Mouse (Mus musculus): ENCODE measurements around the gene Cx3cr1. TPM values are rescaled to one million over a fixed set of nuclear protein-coding genes. Genes with fewer than 3 reads are reported as not detected.
"Not testable (repeated sequence)": the region's sequence is repeated elsewhere in the genome, so short reads cannot be mapped to it uniquely, and the experiment has no call there.

Gene Cx3cr1
- total RNA-seq, 1 experiment from 2014 or later: 12.9 TPM

DNA sequence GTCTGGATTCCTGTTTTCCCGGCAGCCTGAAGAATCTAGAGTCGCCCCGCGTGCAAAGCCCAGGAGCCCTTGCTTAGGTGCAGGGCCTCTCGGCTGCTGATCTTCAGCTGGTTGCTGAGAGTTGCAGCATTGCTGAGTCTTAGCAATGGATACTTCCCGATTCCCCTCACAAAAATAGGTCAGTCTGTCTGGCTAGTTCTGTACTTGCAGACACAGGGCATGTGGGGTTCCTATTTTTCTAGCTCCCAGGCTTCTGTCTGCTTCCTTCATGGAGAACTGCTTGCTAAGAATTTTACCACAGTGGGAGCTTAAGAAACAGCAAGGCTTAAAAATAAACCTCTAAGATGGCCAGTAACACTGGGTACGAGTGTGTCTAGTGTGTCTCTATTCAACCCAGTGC is 32.3 kb downstream of the Cx3cr1 start:
- no peak for ATAC-seq (ENCODE audit: extremely low read depth, insufficient number of reproducible peaks, low FRiP score, poor library complexity, severe bottlenecking)

DNA sequence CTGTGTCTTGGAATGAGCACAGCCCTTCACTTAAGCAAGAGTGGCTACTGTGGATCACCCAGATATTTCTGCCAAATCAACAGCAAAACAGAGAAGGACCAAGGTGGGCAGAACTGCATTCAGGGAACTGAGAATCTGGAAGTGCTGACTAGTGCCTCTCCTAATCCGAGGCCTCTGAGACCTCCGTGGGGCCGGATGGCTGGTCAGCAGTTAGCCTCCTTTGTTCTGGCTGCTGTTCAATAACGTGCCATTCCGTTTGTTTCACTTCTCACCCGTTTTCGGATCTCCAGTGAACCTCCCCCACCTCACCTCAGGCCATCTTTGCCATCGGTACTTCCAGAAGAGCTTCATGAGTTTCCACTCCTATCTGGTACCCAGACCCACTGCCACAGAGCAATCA is 35.3 kb downstream of the Cx3cr1 start:
- no peak for ATAC-seq (ENCODE audit: extremely low read depth, insufficient number of reproducible peaks, low FRiP score, poor library complexity, severe bottlenecking)

DNA sequence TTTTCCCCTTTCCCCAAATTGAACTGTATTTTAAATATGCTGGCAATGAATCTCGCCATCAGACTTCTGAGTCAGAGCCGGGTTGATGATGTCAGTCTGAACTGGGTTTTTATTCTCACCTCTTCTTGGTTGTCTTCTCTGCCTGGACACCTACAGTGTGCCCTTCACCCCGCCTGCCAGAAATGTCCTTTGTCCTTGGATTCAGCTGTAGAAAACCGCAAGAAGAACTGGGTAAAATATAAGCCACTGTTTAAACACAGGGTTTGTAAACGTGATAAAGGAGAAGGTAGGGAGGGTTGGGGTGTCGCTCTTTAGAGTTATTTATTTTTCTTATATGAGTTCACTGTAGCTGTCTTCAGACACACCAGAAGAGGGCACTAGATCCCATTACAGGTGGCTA is 37.0 kb downstream of the Cx3cr1 start:
- no peak for ATAC-seq (ENCODE audit: extremely low read depth, insufficient number of reproducible peaks, low FRiP score, poor library complexity, severe bottlenecking)

DNA sequence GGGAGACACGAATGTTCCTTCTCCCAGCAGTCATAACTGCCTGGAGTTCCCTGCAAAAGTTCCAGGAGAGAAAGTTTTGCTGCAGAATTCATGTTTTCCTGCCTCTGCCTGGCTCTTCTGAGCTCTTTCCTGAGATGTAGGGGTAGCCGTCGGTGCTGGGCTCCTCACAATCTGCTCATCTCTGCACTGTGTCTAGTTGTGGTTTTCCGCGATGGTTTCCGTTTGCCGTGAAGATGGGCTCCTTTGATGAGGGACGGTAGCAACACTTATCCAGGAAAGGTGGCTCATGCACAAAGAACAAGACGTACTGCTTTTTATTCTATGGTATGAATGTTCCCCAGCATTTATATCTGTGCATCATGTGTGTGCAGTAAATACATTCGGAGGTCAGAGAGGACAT is 39.3 kb downstream of the Cx3cr1 start:
- no peak for ATAC-seq (ENCODE audit: extremely low read depth, insufficient number of reproducible peaks, low FRiP score, poor library complexity, severe bottlenecking)

DNA sequence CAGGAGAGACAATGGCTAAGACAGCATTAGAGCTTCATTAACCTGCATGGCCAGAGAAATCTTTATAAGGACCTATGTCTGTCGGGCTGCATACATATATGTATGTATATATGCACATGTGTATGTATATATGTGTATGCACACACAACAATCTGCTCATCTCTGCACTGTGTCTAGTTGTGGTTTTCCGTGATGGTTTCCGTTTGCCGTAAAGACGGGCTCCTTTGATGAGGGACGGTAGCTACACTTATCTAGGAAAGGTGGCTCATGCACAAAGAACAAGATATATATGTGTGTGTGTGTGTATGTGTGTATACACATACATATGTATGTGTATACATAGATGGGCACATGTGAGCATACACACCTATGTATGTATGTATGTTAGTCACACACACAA is 39.8 kb downstream of the Cx3cr1 start:
- no peak for ATAC-seq (ENCODE audit: extremely low read depth, insufficient number of reproducible peaks, low FRiP score, poor library complexity, severe bottlenecking)

DNA sequence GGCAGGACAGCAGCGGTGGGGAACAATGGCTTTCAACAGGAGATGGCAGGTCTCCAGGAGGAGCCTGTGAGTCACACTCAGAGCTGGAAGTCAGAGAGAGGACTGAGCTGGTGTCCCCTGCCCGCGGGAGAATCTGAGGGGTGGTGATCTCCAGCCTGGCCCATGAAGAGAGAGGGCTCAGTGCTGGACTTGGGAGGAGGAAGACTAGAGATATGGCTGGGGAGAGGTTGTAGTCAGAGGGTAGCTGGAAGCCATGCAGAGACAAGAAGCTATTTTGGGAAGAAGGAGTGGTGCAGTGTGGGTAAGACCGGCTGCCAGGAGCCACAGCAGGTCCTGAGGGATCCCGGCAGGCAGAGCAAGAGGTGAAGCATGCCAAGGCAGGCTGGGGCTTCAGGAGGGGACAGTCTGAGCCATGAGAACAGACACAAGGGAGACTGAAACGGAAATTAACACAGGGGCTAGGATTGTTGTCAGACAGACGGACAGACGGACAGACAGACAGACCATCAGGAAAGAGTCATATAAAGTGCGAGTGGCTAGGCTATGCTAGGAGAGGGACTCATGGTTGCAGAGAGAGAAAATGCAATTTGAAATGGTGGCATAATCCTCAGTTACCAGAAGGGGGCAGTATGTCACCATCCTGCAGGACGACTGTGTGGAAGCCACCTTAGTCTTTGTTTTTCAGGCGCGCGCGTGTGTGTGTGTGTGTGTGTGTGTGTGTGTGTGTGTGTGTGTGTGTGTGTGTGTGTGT is 42.1 kb downstream of the Cx3cr1 start:
- ATAC-seq (ENCODE audit: extremely low read depth, insufficient number of reproducible peaks, low FRiP score, poor library complexity, severe bottlenecking): peak; percentile 81

DNA sequence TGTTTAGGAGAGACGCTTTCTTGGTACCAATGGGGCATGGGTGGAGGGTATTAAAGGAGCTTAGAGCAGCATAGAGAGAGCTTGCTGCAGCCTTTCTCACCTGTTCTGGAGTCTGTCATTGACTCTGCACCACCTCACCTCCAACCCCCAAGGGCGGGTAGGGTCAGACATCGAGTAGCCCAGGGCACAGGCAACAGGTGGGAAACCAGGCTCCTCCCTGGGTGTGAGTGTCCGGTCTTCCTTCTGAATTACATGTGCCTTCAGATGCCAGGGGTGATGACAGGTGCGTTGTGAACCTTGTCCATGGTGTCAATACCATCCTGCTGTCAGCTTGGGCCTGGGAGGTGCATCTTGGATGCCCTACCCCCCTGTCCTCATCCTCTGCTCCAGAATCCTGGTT is 45.1 kb downstream of the Cx3cr1 start:
- ATAC-seq (ENCODE audit: extremely low read depth, insufficient number of reproducible peaks, low FRiP score, poor library complexity, severe bottlenecking): no peak

DNA sequence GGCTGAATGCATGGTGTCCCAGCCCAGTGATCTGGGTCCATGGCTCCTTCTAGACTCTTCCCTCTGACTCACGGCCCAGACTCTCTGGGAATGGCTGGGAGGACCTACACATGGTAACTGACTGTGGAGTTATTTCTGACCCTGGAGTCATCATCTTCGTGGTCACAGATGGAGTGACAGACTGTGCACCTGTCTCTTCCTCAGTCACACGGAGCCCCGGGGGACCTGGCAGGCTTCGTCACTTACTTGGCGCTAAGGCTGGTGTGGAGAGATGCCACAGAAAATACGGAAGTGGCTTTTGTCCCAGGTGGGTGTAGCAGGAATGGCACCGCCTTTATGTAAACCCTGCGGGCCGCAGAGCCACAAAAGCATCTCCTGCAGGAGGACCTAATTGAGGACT is 45.5 kb downstream of the Cx3cr1 start:
- 0 out of 2 replicates have a peak, but pooled peaks have one; percentile 14 for ATAC-seq (ENCODE audit: extremely low read depth, insufficient number of reproducible peaks, low FRiP score, poor library complexity, severe bottlenecking)

DNA sequence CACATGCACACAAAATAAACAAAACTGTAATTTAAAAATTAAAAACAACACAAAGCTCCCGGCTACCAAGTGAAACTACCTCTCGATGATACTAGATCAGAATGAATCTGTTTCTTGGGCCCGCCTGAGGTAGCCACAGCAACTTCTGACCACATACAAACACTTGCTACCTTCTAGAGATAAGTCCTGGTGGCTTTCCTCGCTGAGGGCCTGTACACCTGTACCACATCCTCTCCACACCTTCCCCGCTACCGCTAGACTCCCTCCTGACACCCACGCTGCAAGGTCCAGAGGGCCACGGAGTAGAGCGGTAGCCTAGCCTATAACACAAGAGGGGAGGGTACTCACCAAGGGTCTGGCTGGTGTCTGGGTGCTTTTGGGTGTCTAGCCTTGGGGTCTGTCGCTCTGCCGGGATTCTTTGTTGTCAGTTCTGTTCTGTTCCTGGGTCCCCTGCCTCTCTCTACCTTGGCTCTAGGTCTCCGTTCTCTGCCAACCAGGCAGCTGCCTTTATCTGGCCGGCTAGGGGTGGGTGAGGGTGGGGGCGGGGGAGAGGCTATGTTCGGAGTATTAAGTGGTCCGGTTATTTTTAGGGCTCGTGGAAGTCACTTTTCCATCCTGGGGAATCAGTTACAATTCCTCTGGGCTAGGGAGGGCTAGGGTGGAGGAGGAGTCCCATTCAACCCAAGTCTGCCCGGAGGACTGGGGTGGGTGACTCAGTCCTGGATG is 46.4 kb downstream of the Cx3cr1 start, which contains the start of gene Xirp1:
TSS of gene Xirp1 (minus strand) at position 513 of the 726 bp plus-strand sequence.
- no peak for ATAC-seq (ENCODE audit: extremely low read depth, insufficient number of reproducible peaks, low FRiP score, poor library complexity, severe bottlenecking)

DNA sequence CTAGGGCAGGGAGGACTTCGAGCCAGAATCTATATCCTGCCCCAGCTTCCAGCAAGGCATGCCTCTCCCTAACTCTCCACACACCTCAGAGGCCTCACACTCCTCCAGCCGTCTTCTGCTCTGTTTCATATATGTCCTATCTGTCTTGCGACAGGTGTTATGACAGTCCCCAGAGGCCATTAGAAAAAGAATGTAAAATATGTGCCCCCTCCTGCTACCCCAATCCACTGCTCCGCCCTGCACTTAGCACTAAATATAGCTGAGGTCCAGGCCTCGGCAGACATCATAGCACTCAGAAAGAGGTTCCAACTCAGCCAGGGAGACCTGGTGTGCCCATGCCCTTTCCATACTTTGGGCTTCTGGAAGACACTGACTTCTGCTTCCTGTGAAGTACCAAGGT is 48.5 kb downstream of the Cx3cr1 start:
- no peak for ATAC-seq (ENCODE audit: extremely low read depth, insufficient number of reproducible peaks, low FRiP score, poor library complexity, severe bottlenecking)

DNA sequence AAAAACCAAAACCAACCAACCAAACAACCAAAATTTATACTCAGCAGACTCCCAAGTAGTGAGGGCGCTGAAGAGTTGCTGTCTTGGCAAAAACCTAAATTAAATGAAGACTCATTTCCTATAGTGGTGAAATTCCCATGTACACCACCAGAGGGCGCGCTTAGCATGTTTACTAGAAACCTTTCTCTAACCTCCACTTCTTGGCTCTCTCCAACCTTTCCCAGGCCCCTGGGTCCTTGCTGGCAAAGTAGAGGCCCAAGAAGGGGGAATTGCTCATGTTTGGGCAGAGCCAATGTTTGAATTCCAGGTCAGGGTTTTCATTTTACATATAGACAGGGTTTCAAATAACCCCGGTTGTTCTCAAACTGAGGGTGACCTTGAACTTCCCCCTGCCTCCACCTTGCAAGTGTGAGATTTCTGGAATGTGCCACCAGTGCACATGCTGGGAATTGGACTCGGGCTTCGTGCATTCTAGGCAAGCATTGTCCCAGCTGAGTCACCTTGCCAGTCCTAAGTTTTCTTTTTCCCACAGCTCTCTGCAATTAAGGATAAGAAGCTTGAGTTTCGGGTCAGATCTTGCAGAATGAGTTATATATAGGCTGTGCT is 49.3 kb downstream of the Cx3cr1 start:
- ATAC-seq (ENCODE audit: extremely low read depth, insufficient number of reproducible peaks, low FRiP score, poor library complexity, severe bottlenecking): peak; percentile 50

DNA sequence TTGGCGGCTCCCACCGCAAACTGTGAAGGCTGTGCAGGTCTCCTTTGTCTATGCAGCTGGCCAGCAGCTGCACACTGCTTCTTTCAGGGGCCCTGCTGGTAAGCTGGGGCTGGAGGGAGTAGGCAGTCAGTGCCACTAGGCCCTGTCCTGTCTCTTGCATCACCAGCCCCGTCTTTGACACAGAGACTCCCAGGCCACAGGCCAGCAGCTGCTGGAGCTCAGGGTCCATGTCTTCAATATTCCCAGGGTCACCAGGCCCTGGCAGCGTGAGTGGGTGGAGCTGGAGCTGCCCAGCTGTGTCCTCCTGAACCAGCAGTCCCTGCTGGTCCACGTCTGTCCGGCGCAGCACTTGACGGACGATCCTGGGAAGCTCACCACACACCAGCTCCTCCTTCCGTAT is 52.7 kb downstream of the Cx3cr1 start:
- ATAC-seq (ENCODE audit: extremely low read depth, insufficient number of reproducible peaks, low FRiP score, poor library complexity, severe bottlenecking): no peak

DNA sequence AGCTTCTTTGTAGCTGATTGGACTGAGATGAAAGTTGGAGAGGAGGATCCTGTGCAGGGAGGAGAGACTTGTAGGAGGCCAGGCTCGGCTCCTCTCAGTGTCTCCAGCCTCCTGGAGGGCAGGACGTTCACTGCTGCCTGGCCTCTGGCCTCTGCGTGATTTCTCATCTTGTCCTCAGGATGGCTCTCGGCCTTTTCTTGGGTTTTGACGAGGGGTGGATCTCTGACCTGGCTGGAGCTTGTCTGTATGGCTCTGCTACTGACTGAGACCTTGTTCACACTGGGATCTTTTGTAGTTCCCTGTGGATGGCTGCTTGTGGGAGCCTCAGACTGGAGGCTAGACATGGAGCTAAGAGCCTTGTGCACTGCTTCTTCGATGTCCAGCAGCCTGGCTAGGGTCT is 54.9 kb downstream of the Cx3cr1 start:
- no peak for ATAC-seq (ENCODE audit: extremely low read depth, insufficient number of reproducible peaks, low FRiP score, poor library complexity, severe bottlenecking)

DNA sequence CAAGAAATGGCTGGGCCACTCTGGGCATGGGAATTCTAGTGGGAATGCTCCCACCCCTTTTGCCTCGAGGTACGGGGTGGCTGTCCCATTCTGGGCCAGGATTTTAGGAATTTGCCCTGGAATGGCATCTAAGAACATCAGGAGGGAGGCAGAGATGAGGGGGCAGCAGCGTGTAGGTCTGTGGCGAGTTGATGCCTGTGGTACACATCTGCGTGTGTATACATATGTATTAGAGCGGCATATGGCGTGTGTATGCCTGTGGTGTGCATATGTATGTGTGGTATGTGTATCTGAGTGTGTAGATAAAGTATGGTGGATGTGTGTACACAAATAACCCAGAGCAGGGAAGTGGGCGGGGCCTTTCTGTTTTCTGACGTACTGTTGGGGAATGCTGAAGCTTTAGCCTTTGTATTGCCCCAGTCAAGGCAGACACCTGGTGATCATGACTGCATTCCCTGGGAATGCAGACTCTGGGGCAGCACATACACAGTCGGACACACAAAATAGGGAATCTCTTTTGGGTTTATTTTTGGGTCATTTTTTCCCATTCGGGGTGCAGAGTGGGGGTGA is 56.3 kb downstream of the Cx3cr1 start:
- ATAC-seq (ENCODE audit: extremely low read depth, insufficient number of reproducible peaks, low FRiP score, poor library complexity, severe bottlenecking): no peak

DNA sequence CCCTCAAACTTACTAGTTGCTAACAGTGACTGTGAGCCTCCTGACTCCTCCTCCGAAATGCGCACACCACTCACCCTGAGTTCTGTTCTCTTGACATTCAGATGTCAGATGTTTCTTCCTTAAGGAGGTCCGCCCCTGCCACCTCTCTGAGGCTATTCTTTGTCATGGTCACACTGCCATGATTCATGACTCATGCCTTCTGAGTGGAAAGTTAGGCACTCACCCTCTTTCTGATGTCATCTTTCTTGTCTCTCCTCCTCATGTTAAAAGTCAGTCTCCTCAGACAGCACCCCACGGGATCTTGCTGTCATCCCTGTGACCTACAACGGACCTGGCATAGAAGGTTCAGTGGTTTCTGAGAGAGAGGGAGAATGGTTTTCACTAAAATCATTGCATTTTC is 56.9 kb downstream of the Cx3cr1 start:
- ATAC-seq (ENCODE audit: extremely low read depth, insufficient number of reproducible peaks, low FRiP score, poor library complexity, severe bottlenecking): no peak

DNA sequence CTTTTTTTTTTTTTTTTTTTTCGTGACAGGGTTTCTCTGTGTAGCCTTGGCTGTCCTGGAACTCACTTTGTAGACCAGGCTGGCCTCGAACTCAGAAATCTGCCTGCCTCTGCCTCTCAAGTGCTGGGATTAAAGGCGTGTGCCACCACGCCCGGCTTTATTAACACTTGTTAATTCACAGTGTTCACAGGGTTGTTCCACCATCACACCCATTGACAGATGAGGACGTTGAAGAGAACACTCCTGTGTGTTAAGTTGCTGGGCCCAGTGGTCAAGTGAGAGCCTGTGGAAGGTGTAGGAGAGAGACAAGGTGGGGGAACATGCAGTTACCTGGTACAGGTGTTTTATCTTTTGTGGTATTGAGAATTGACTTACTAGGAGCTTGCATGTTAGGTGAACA is 57.5 kb downstream of the Cx3cr1 start:
- ATAC-seq (ENCODE audit: extremely low read depth, insufficient number of reproducible peaks, low FRiP score, poor library complexity, severe bottlenecking): not testable (repeated sequence)

DNA sequence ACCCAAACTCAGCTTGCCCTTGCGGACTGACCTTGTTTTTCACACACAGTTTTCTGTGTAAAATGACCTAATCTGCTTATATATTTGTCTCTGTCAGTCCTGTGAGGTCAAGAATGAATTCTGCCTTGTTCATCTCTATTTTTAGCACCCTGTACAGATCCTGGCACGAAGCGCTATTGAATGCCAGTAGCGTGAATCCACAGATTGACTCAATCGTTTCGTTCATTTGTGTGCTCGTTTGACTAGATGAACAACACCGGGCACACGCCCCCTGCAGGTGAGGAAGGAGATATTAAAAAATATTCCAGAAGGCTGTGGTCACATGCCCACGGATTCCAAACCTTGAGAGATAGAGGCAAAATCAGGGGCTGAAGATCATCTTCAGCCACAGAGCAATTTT is 58.1 kb downstream of the Cx3cr1 start:
- ATAC-seq (ENCODE audit: extremely low read depth, insufficient number of reproducible peaks, low FRiP score, poor library complexity, severe bottlenecking): peak; percentile 69; the same call in 1 of the 2 replicates

DNA sequence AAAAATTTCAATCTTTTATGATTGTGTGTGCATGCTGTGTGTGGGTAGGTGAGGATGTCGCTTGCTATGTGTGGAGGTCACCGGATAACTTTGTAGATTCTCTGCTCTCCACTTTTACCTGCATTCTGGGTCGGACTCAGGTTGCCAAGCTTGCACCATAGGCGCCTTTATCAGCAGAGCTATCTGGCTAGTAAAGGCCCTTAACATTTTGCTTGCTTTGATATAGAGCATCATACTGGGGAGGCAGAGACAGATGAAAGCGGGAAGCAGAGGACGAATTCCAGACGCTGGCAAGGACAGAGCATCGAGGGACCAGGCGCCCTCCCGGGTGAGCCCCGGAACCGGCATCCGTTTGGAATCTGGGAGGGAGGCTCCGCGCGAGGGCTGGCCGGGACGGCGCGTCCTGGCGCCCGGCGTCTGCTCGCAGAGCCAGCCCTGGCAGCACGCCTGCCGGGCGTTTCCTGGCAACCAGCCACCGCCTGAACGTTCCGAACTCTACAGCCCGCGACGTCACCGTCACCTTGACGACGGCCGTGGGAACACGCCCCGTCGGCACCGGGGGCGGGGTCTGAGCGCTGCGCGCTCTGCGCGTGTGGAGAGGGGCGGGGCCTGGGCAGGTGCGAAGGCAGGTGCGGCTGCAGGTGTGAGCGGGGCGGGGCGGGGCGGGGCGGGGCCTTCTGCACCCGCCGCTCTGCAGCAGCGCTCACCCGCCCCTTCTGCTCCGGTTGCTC is 58.7 kb downstream of the Cx3cr1 start:
- ATAC-seq (ENCODE audit: extremely low read depth, insufficient number of reproducible peaks, low FRiP score, poor library complexity, severe bottlenecking): peak; percentile 94

DNA sequence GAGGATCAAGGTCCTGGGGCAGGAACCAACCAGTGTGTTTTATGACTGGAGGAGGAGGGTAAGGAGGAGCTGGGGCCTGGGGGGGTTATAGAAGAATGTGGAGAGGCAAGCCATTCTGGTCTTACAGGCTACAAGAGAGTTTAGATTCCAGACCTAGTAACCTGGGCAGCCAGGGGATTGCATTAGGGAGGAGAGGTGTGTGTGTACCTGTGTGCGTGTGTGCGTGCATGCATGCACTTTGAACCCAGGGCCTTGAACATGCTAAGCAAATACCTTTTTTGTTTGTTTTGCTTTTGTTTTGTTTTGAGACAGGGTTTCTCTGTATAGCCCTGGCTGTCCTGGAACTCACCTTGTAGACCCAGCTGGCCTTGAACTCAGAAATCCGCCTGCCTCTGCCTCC is 59.8 kb downstream of the Cx3cr1 start:
- no peak for ATAC-seq (ENCODE audit: extremely low read depth, insufficient number of reproducible peaks, low FRiP score, poor library complexity, severe bottlenecking)
